Mouse (Mus musculus) MEL (cell line): Measurements from ENCODE around the gene Dclk3.

Experiments
- CTCF ChIP-seq, 3 experiments: IDR thresholded peaks in 2 of 3; conservative IDR thresholded peaks in 1 of 3; 2 replicates each; pipeline ENCODE4 v1.5.1; 2011 to 2012; ENCODE audit warnings: low read length in 3 of 3, low read depth in 2 of 3, mild to moderate bottlenecking in 2 of 3, improper control_type of control experiment in 1 of 3, inconsistent platforms in 1 of 3, mixed read lengths in 1 of 3, moderate library complexity in 1 of 3; ENCODE audit not compliant: control insufficient read depth in 1 of 3, insufficient read depth in 1 of 3, poor library complexity in 1 of 3, severe bottlenecking in 1 of 3
- POLR2A ChIP-seq, 2 experiments: IDR thresholded peaks; 2 replicates each; pipeline ENCODE4 v1.6.1; 2011 to 2012; ENCODE audit warnings: low read length in 2 of 2, mild to moderate bottlenecking in 2 of 2, control low read depth in 1 of 2, improper control_type of control experiment in 1 of 2, low read depth in 1 of 2, moderate library complexity in 1 of 2; ENCODE audit not compliant: control insufficient read depth in 1 of 2, insufficient read depth in 1 of 2, poor library complexity in 1 of 2
- POLR2AphosphoS5 ChIP-seq: IDR thresholded peaks from 2 replicates; pipeline ENCODE4 v1.6.1; 2012; ENCODE audit warnings: low read depth, borderline replicate concordance, mild to moderate bottlenecking, inconsistent platforms, low read length, moderate library complexity, mixed read lengths
- TBP ChIP-seq: IDR thresholded peaks from 2 replicates; pipeline ENCODE4 v1.8.0; 2011; ENCODE audit warnings: low read depth, low read length, improper control_type of control experiment

GRCm38 (mm10) chr9:111514586-111515473 is 75.9 kb downstream of the Dclk3 start:
- TF ChIP-seq POLR2A (IDR thresholded peaks at IDR 0.05; ENCODE audit: control insufficient read depth in 1 of 2, insufficient read depth in 1 of 2, low read depth in 1 of 2, low read length in 2 of 2, poor library complexity in 1 of 2) (no peak), POLR2AphosphoS5 (no peak), CTCF (IDR thresholded peaks at IDR 0.05 in 2 of 3, conservative IDR thresholded peaks at IDR 0.05 in 1 of 3; ENCODE audit: control insufficient read depth in 1 of 3, insufficient read depth in 1 of 3, low read depth in 2 of 3, low read length in 3 of 3, poor library complexity in 1 of 3, severe bottlenecking in 1 of 3) (no peak), TBP (no peak)
